9 mouse cellular contexts compared by ENCODE assay signal in the genomic region with DNA sequence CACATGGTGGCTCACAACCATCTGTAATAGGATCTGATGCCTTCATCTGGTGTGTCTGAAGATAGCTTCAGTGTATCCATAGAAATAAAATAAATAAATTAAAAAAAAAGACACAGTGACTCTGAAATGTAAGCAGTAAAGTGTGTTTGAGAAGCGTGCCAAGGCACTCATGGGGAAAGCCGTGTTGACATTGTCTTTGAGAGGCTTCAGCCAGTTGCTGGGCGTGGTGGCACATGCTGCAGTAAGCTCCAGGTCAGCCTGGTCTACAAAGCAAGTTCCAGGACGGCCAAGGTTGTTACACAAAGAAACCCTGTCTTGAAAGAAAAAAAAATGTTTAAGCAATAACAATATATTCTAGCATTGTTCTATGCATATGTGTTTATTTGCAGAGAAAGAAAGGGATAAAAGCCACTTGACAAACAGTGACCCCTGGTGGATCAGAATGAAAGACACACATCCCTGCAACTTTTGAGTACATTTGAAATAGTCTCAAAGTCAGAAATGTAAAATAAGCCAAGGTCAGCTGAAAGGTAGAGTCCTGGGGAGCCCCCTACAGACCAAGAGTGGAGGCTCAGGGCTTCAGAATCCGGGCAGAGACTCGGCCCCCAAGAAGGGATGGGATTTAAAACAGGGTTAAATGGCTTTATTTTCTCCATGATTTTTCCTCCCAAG. TPM values are rescaled to one million over a fixed set of nuclear protein-coding genes. Genes with fewer than 3 reads are reported as not detected.
DNase-seq lines count a peak whose midpoint lies in the region; ATAC-seq and TF ChIP-seq lines count a peak whose summit lies in the region.
"Had no signal": no experiment of that assay in that cellular context is flagged by ENCODE, and none has a peak within 500 bp of the region (broad histone marks: within the 10 kb centered on the region; RNA-seq: fewer than 3 reads in every experiment).

No protein-coding gene starts in this region.

- peak; percentile 44 to 80; a peak in 3 of 4 replicates for TF ChIP-seq CTCF in CH12.LX (conservative IDR thresholded peaks at IDR 0.05 in 1 of 2, IDR thresholded peaks at IDR 0.05 in 1 of 2; ENCODE audit: low read depth in 2 of 2, low read length in 2 of 2)
- TF ChIP-seq CTCF in brain, embryonic 14.5 days (IDR thresholded peaks at IDR 0.05; ENCODE audit: borderline replicate concordance, extremely low read depth, insufficient read depth, insufficient read length), result peak; percentile 24; the same call in 1 of the 2 replicates

- no peaks in the 10 kb centered on the region for H3K9me3 ChIP-seq in hindbrain, embryonic 11.5 days (ENCODE audit: control insufficient read depth, low read length)
- H3K9me3 ChIP-seq in hindbrain, embryonic 10.5 days, result no peaks in the 10 kb centered on the region
- H3K9me3 ChIP-seq in CH12.LX (replicated peaks; ENCODE audit: low read length), result no peaks in the 10 kb centered on the region
- H3K9me3 ChIP-seq: midbrain, embryonic 12.5 days had no signal

- no peak for ATAC-seq in hindbrain, embryonic 11.5 days (ENCODE audit: low FRiP score)

- no peak for TF ChIP-seq EP300 in CH12.LX (IDR thresholded peaks at IDR 0.05; ENCODE audit: low read length)

- dilution Hi-C loops in CH12.LX (cut with MboI; ENCODE audit: extremely low pct_ligation_motif_present, extremely low pct_unique_long_range_greater_than_20kb, low sequenced_read_pairs), result no loop called here

- H3K27me3 ChIP-seq in hindbrain, embryonic 11.5 days (ENCODE audit: control insufficient read depth, insufficient read depth, low read length), result no peaks in the 10 kb centered on the region
- no peaks in the 10 kb centered on the region for H3K27me3 ChIP-seq in hindbrain, embryonic 10.5 days (ENCODE audit: insufficient read depth, poor library complexity, severe bottlenecking)
- H3K27me3 ChIP-seq in CH12.LX (replicated peaks), result no peaks in the 10 kb centered on the region
- H3K27me3 ChIP-seq: midbrain, embryonic 12.5 days had no signal

- H3K4me3 ChIP-seq in hindbrain, embryonic 11.5 days (ENCODE audit: low read depth, low read length), result no peak overlapping the region
- no peak overlapping the region for H3K4me3 ChIP-seq in hindbrain, embryonic 10.5 days
- no peak overlapping the region for H3K4me3 ChIP-seq in CH12.LX (replicated peaks in 1 of 3; ENCODE audit: low read depth in 2 of 3, low read length in 2 of 3, poor library complexity in 1 of 3)
- H3K4me3 ChIP-seq: midbrain, embryonic 12.5 days had no signal

- peak; percentile 48 for TF ChIP-seq RAD21 in CH12.LX (IDR thresholded peaks at IDR 0.05; ENCODE audit: low read depth, low read length)

- WGBS in hindbrain, embryonic 11.5 days, result 83% methylated on average over 6 of the region's 6 CpGs
- WGBS in hindbrain, embryonic 10.5 days, result 82% methylated on average over 6 of the region's 6 CpGs

- H3K27ac ChIP-seq in hindbrain, embryonic 11.5 days (ENCODE audit: low read depth, low read length), result no peak overlapping the region
- no peak overlapping the region for H3K27ac ChIP-seq in hindbrain, embryonic 10.5 days
- no peak overlapping the region for H3K27ac ChIP-seq in CH12.LX (ENCODE audit: insufficient read depth, low read depth)
- H3K27ac ChIP-seq: midbrain, embryonic 12.5 days had no signal

- in situ Hi-C loops in CH12.LX (cut with MboI; ENCODE audit: low pct_ligation_motif_present, low pct_unique_long_range_greater_than_20kb, low sequenced_read_pairs), result no loop called here

- no peak for TF ChIP-seq POLR2A in CH12.LX (IDR thresholded peaks at IDR 0.05; ENCODE audit: low read depth, low read length)
- TF ChIP-seq POLR2A in brain, embryonic 14.5 days (IDR thresholded peaks at IDR 0.05; ENCODE audit: borderline replicate concordance, extremely low read depth, insufficient read depth, insufficient read length, poor library complexity, severe bottlenecking), result no peak

- peak; percentile 39 for DNase-seq in hindbrain, embryonic 11.5 days (ENCODE audit: low spot score)
- DNase-seq in hindbrain, embryonic 10.5 days (ENCODE audit: low spot score), result no peak
- DNase-seq in CH12.LX (ENCODE audit: extremely low read depth), result peak; percentile 50
- DNase-seq in brain, embryonic 14.5 days (ENCODE audit: low read depth), result peak; percentile 51
- peak; percentile 77 for DNase-seq in lung, postnatal 36 days
- DNase-seq in right cerebral cortex, postnatal 14 days, result no peak
- DNase-seq in adrenal gland, postnatal 4 days (ENCODE audit: low spot score in 2 of 2), result no peak
- no peak for DNase-seq in testis, postnatal 14 days (ENCODE audit: low spot score)

- H3K4me2 ChIP-seq in hindbrain, embryonic 11.5 days (replicated peaks; ENCODE audit: low read depth, low read length), result no peak overlapping the region
- no peak overlapping the region for H3K4me2 ChIP-seq in CH12.LX (ENCODE audit: insufficient read depth, low read depth, poor library complexity, severe bottlenecking)
- H3K4me2 ChIP-seq: midbrain, embryonic 12.5 days had no signal

- H3K36me3 ChIP-seq in hindbrain, embryonic 11.5 days (ENCODE audit: control insufficient read depth, insufficient read depth, low read length), result no peaks in the 10 kb centered on the region
- H3K36me3 ChIP-seq in hindbrain, embryonic 10.5 days, result peaks cover 51% of the 10 kb centered on the region
- H3K36me3 ChIP-seq in CH12.LX (replicated peaks in 1 of 2; ENCODE audit: control insufficient read depth in 1 of 2, insufficient read depth in 1 of 2, low read length in 1 of 2), result peaks cover 33 to 63% of the 10 kb centered on the region in 2 experiments

- H3K9ac ChIP-seq in hindbrain, embryonic 11.5 days (ENCODE audit: low read depth, low read length), result no peak overlapping the region
- no peak overlapping the region for H3K9ac ChIP-seq in CH12.LX (ENCODE audit: insufficient read depth, low read depth)
- H3K9ac ChIP-seq: midbrain, embryonic 12.5 days had no signal

- no peaks in the 10 kb centered on the region for H3K79me2 ChIP-seq in CH12.LX (replicated peaks; ENCODE audit: control insufficient read depth, extremely low read depth, insufficient read depth, poor library complexity, severe bottlenecking)

- H3K4me1 ChIP-seq in hindbrain, embryonic 11.5 days (replicated peaks; ENCODE audit: control insufficient read depth, insufficient read depth, low read length), result no peaks in the 10 kb centered on the region
- H3K4me1 ChIP-seq in hindbrain, embryonic 10.5 days (replicated peaks), result no peaks in the 10 kb centered on the region
- H3K4me1 ChIP-seq in CH12.LX (ENCODE audit: control insufficient read depth in 1 of 2, insufficient read depth in 2 of 2), result no peaks in the 10 kb centered on the region
- H3K4me1 ChIP-seq: midbrain, embryonic 12.5 days had no signal

TF ChIP-seq in CH12.LX, 34 proteins besides CTCF, POLR2A, EP300 and RAD21 (continues in another document):
- TF ChIP-seq SMC3 (IDR thresholded peaks at IDR 0.05; ENCODE audit: low read depth, low read length), result peak; percentile 37
- TF ChIP-seq UBTF (IDR thresholded peaks at IDR 0.05; ENCODE audit: low read depth, low read length), result no peak
- TF ChIP-seq IRF4 (IDR thresholded peaks at IDR 0.05; ENCODE audit: low read depth, low read length), result no peak
- no peak for TF ChIP-seq MXI1 (IDR thresholded peaks at IDR 0.05; ENCODE audit: low read depth, low read length)
- TF ChIP-seq SIN3A (IDR thresholded peaks at IDR 0.05; ENCODE audit: low read length), result no peak
- TF ChIP-seq NELFE (IDR thresholded peaks at IDR 0.05; ENCODE audit: low read depth, low read length), result no peak
- no peak for TF ChIP-seq POLR2AphosphoS2 (IDR thresholded peaks at IDR 0.05; ENCODE audit: low read depth, low read length)

RNA-seq across cellular contexts. Expression of a gene that starts 14.3 kb away (rescaled TPM):
- polyA plus RNA-seq in hindbrain, embryonic 11.5 days (2014; fragmentation: Nextera tagmentation; extraction: Ambion mirVana), result 0.81 and 1.7 TPM in 2 replicates
- 0.93 and 1.2 TPM in 2 replicates for polyA plus RNA-seq in hindbrain, embryonic 10.5 days (2016; fragmentation: Nextera tagmentation; extraction: Ambion mirVana)
- total RNA-seq in CH12.LX (2012; rRNA removed) (not detected in 2 replicates), CH12.LX (2014; rRNA removed) (not detected in 2 replicates)
- not detected in 2 replicates for polyA plus RNA-seq in CH12.LX (2012; ENCODE audit: insufficient read length, low read depth)
- polyA plus RNA-seq in brain, embryonic 14.5 days (2012; rRNA removed), result 0.38 and 0.63 TPM in 2 replicates
- 100 to 1,000 TPM in 1 of 2 experiments, 10 to 100 TPM in 1; 21.3 to 285 TPM for total RNA-seq in adrenal gland, postnatal 4 days (2021)

RNA-seq across cellular contexts. Expression of a gene that starts 15.2 kb away (rescaled TPM):
- polyA plus RNA-seq in hindbrain, embryonic 11.5 days (2014; fragmentation: Nextera tagmentation; extraction: Ambion mirVana), result 34.4 and 36.3 TPM in 2 replicates
- 47.6 and 50.6 TPM in 2 replicates for polyA plus RNA-seq in hindbrain, embryonic 10.5 days (2016; fragmentation: Nextera tagmentation; extraction: Ambion mirVana)
- total RNA-seq in CH12.LX (2012; rRNA removed) (41.8 and 43.6 TPM in 2 replicates), CH12.LX (2014; rRNA removed) (38.5 and 40.4 TPM in 2 replicates)
- polyA plus RNA-seq in CH12.LX (2012; ENCODE audit: insufficient read length, low read depth), result 37.8 and 43.8 TPM in 2 replicates
- polyA plus RNA-seq in brain, embryonic 14.5 days (2012; rRNA removed), result 25.0 and 31.8 TPM in 2 replicates
- 10 to 100 TPM; 27.2 to 32.1 TPM for total RNA-seq in adrenal gland, postnatal 4 days (2021)

RNA-seq across cellular contexts. Expression of a gene that starts 21.1 kb away (rescaled TPM):
- polyA plus RNA-seq in hindbrain, embryonic 11.5 days (2014; fragmentation: Nextera tagmentation; extraction: Ambion mirVana), result 0.27 and 0.69 TPM in 2 replicates
- polyA plus RNA-seq in hindbrain, embryonic 10.5 days (2016; fragmentation: Nextera tagmentation; extraction: Ambion mirVana), result 0.21 and 0.24 TPM in 2 replicates
- total RNA-seq in CH12.LX (2012; rRNA removed) (5.8 and 6.0 TPM in 2 replicates), CH12.LX (2014; rRNA removed) (3.1 and 3.5 TPM in 2 replicates)
- 9.6 and 10.0 TPM in 2 replicates for polyA plus RNA-seq in CH12.LX (2012; ENCODE audit: insufficient read length, low read depth)
- polyA plus RNA-seq in brain, embryonic 14.5 days (2012; rRNA removed), result 0.05 TPM in 1 of 2 replicates, not detected in the other
- under 1 TPM in 1 of 2 experiments, not detected in 1; 0.08 TPM for total RNA-seq in adrenal gland, postnatal 4 days (2021)

RNA-seq across cellular contexts. Expression of a gene that starts 27.6 kb away (rescaled TPM):
- 31.5 and 33.2 TPM in 2 replicates for polyA plus RNA-seq in hindbrain, embryonic 11.5 days (2014; fragmentation: Nextera tagmentation; extraction: Ambion mirVana)
- polyA plus RNA-seq in hindbrain, embryonic 10.5 days (2016; fragmentation: Nextera tagmentation; extraction: Ambion mirVana), result 29.0 and 30.5 TPM in 2 replicates
- 13.4 and 13.5 TPM in 2 replicates for total RNA-seq in CH12.LX (2012; rRNA removed)
- total RNA-seq in CH12.LX (2014; rRNA removed), result 17.0 and 17.8 TPM in 2 replicates
- 12.4 and 13.6 TPM in 2 replicates for polyA plus RNA-seq in CH12.LX (2012; ENCODE audit: insufficient read length, low read depth)
- polyA plus RNA-seq in brain, embryonic 14.5 days (2012; rRNA removed), result 3.8 and 7.4 TPM in 2 replicates
- total RNA-seq in adrenal gland, postnatal 4 days (2021), result 10 to 100 TPM; 13.3 to 13.8 TPM

RNA-seq across cellular contexts. Expression of a gene that starts 27.6 kb away (rescaled TPM):
- polyA plus RNA-seq in hindbrain, embryonic 11.5 days (2014; fragmentation: Nextera tagmentation; extraction: Ambion mirVana), result 14.9 and 19.5 TPM in 2 replicates
- 28.0 and 34.7 TPM in 2 replicates for polyA plus RNA-seq in hindbrain, embryonic 10.5 days (2016; fragmentation: Nextera tagmentation; extraction: Ambion mirVana)
- total RNA-seq in CH12.LX (2012; rRNA removed), result 41.7 and 49.1 TPM in 2 replicates
- total RNA-seq in CH12.LX (2014; rRNA removed), result 19.7 and 20.8 TPM in 2 replicates
- polyA plus RNA-seq in CH12.LX (2012; ENCODE audit: insufficient read length, low read depth), result 51.0 and 56.0 TPM in 2 replicates
- polyA plus RNA-seq in brain, embryonic 14.5 days (2012; rRNA removed), result 19.5 and 25.3 TPM in 2 replicates
- total RNA-seq in adrenal gland, postnatal 4 days (2021), result 10 to 100 TPM; 32.9 to 35.9 TPM

Comparison
In these comparisons a context has a peak if more than half of its experiments do, and no peak if none do; other contexts are left out.
1. DNase-seq: peak in hindbrain, embryonic 11.5 days (single experiment), CH12.LX (single experiment), brain, embryonic 14.5 days (single experiment) and lung, postnatal 36 days (single experiment); none in hindbrain, embryonic 10.5 days (single experiment), right cerebral cortex, postnatal 14 days (single experiment), adrenal gland, postnatal 4 days (0 of 2) and testis, postnatal 14 days (single experiment).